Mouse (Mus musculus): ENCODE data around the gene Traf3.

The Traf3 gene

DNA sequence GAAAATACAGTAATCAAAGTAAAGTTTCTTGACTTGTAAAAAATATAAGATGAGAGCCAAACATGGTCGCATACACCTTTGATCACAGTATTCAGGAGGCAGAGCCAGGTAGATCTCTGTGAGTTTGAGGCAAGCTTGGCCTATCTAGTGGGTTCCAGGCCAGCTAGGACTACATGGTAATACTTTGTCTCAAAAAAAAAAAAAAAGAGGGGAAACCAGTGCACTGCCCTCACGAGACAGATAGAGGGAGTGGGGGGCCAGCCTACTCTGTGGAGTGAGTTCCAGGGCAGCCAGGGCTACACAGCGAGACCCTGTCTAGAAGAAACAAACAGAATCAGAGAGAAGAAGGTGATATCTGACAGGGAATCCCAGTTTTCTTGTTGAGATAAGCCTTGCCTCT is 41.5 kb downstream of the Traf3 start:
- DNase-seq, result no peak

DNA sequence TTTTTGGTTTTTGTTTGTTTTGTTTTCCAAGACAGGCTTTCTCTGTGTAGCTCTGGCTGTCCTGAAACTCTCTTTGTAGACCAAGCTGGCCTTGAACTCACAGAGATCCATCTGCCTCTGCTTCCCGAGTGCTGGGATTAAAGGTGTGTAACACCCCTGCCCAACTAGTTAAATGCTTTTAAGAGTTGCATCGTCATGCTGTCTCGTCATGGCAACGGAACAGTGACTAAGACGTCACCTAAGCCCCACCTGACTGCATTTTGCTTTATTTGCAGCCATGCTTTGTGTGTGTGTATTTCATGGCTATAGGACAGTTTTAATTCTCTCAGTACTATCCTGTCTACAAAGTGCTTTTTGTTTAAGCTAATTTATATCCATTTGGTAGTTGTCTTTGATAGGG is 45.6 kb downstream of the Traf3 start:
- no peak for DNase-seq

DNA sequence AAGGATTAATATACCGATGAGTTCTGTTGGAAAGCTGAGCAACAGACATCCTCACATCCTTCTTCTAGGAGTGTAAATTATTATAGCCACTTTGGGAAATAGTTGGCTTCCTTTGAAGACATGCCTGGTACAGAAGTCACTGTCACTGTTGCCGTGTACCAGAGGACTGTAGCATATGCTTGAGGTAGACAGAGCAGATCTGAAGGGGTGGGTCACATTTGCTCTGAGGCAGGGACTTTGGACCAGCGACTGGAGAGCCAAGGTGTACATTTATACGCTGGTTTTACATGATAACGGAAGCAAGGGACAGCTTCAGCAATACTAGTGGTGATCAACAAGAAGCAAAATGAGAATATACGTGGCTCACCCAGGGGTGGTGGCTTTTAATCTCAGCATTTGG is 52.7 kb downstream of the Traf3 start:
- no peak for DNase-seq

GRCm38 (mm10) chr12:111225197-111225780 is 59.1 kb downstream of the Traf3 start:
- no peak for DNase-seq

GRCm38 (mm10) chr12:111227410-111227809 is 61.2 kb downstream of the Traf3 start:
- DNase-seq, result no peak

GRCm38 (mm10) chr12:111228488-111228887 is 62.3 kb downstream of the Traf3 start:
- DNase-seq, result no peak

DNA sequence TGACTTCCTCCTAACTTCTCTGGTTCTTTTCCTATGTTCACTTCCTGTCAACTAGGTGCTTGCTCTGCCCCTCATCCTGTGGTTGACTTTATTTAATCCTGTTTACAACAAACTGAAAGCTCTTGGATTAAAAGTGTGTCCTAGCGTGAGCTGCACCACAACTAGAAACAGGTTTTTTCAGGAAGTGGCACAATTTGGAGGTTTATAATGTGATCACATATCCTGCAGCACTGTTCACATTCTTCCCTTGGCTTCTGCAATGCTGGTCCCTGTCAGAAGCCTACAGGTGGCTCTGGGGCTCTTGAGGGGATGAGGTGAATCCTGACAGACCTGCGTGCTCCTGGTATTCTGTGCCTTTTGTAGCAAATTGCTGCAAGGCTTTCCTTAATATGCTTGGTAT is 64.6 kb downstream of the Traf3 start:
- DNase-seq, result no peak

DNA sequence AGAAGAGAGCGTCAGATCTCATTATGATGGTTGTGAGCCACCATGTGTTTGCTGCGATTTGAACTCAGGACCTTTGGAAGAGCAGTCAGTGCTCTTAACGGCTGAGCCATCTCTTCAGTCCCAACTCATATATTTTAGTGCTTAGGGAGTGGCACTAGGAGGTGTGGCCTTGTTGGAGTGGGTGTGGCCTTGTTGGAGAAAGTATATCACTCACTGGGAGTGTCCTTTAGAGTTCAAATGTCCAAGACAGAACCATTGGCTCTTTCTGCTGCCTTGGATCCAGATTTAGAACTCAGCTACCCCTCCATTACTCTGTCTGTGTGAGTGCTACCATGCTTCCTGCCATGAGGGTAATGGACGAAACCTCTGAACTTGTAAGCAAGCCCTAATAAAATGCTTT is 67.6 kb downstream of the Traf3 start:
- no peak for DNase-seq

- no peak for DNase-seq
Measured at GRCm38 (mm10) chr12:111234383-111234782, 68.2 kb downstream of the Traf3 start.

GRCm38 (mm10) chr12:111235631-111236030 is 69.5 kb downstream of the Traf3 start:
- DNase-seq, result no peak

GRCm38 (mm10) chr12:111237611-111238188 is 71.5 kb downstream of the Traf3 start:
- no peak for DNase-seq

- DNase-seq, result no peak
Measured at GRCm38 (mm10) chr12:111238345-111238744, 72.2 kb downstream of the Traf3 start.

GRCm38 (mm10) chr12:111238778-111239177 is 72.6 kb downstream of the Traf3 start:
- peak; percentile 38 to 57 for DNase-seq

- peak; percentile 37 to 50 for DNase-seq
Measured at GRCm38 (mm10) chr12:111239930-111240329, 73.8 kb downstream of the Traf3 start.

DNA sequence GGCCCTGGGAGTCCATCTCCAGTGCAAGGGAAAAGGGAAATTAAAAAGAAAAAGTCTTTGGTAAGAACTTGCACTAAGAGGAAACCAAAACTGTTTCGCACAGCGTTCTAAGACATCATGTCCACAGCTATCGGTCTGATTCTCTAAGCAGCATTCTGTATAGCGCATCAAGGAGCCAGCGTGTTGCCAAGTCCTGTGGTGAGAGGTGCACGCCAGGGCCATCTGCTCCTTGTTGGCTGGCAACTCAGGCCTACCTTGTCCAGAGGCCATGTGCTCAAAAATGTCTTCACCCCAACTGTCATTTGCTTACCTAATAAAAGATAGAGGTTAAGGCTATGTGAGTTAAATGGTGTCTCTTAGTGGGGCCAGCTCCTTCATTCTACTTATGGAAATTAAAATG is 75.7 kb downstream of the Traf3 start:
- peak; percentile 96 for DNase-seq

DNA sequence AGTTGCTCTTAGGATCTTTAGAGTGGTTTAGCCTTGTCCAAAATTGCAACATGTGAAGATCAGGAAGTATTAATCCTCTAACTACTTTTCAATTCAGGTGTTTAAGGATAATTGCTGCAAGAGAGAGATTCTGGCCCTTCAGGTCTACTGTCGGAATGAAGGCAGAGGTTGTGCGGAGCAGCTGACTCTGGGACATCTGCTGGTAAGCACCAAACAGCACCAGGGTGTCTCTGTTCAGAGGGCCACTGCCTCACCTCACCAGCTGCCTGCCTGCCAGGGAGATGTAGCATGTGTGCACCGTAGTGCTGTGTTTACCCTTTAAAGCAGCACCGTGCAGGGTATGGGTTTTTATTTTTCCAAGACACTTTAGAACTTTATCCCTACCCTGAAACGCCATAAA is 76.2 kb downstream of the Traf3 start:
- DNase-seq, result peak; percentile 51 to 61

DNA sequence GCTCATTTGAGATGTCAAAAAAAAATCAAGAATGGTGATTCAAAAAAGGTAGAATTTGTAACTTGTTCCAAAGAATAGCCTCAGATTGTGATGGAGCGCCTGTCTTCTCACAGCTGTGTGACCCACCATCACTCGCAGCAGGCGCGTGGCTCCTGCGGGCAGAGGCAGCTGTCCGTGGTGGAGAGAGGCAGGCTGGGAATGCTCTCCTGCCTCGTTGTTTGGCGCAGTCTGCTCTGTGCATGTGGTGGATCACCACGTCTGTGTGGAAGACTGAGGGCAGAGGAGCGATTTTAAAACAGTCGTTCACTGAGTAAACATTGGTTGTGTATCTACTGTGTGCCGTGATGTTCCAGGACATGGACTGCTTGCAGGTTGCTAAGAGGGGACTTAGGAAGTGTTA is 77.6 kb downstream of the Traf3 start:
- peak; percentile 51 to 53 for DNase-seq

DNA sequence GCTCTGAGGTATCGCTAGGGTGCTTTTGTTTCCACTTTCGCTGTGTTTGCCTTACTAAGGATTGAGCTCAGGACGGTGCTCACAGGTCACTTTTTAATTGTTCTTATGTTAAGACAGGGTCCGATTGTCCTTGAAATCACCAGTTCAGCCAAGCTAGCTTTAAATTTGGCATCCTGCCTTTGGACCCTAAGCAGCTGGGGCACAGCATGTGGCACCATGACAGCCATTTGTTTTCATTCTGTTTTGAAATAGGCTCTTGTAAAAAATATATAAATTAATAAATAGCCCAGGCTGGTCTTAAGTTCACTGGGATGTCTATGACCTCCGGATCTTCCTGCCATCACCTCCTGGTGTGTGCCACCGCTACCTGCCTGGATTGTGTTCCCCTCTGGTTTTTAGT is 78.9 kb downstream of the Traf3 start:
- DNase-seq, result no peak

DNA sequence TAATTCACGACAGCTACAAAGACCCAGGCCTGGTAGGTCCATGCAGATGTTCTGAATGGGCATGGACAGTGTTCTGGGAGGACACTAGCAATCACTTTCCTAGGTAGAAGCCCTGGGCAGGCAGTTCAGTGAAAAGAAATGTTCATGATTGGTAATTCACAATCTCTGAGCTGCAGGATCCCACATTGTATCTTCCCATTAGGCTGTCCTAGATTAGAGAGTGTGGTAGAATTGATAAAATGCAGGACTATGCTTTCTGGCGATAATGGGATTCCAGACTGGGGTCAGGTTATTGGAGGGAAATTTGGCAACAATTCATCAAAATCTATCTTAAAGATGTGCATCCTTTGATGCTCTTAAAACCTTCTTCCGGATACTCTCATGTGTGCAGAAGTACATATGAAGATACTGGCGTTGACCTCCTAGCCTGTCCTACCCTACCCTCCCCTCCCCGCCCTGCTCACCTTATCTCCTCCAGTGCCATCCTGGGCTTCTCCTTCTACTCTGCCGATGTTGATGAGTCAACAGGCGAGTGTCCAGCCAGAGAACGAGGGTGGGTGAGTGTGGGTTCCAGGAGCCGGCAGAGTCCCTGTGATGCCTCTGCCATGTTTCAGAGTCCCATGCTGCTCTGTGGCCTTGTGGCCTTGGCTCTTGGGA is 80.8 kb downstream of the Traf3 start:
- no peak for DNase-seq

DNA sequence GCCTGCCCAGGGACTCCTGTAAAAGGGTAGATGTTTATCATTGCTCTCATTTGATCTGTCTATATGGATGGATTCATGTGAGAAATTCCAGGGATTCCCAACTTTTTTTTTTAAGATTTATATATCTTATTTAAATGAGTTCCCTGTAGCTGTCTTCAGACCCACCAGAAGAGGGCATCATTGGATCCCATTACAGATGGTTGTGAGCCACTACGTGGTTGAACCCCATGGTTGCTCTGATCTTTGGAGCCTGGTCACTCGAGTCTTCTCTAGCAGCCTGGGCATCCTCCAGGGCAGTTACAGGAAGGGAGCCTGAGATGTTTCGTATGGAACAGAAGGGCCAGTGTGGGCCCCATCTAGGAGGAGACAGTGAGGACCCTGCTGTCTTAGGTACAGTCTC is 82.9 kb downstream of the Traf3 start:
- DNase-seq, result no peak

DNA sequence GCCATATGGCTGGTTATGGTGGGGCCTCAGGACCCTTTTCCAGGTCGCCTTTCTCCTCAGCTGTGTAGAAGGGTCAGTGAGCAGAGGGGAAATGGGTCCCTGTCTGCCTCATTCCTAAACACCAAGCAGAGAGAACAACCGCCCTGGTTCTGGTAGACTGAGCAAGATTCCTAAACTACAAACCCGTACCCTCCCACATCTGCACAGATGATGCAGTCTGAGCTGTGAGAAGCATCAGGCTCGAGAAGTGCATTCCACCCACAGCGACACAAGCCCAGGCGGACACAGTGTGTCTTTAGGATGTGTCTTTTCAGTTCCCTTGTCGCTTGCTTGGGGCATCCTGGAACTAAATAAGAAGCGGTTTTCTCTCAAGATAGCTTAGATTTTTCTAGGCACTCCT is 83.9 kb downstream of the Traf3 start:
- DNase-seq, result no peak

DNA sequence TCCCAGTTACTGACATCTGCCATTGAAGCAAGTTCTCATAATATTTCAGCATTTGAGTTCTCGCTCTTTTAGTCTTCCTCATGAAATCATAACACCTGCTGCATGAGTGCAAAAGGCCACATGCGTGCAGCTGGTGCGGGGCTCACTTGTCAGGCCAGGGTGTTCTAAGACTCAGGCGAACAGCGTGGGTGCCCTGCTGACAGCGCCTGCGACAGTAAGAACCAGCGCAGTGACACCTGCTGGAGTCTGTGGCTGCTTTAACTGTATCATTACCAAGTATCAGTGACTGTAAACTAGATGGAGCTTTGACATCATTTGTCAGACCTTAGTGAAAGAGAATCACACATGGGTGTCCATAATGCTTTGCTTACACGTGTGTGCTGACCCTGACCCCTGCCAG is 85.1 kb downstream of the Traf3 start:
- no peak for DNase-seq

DNA sequence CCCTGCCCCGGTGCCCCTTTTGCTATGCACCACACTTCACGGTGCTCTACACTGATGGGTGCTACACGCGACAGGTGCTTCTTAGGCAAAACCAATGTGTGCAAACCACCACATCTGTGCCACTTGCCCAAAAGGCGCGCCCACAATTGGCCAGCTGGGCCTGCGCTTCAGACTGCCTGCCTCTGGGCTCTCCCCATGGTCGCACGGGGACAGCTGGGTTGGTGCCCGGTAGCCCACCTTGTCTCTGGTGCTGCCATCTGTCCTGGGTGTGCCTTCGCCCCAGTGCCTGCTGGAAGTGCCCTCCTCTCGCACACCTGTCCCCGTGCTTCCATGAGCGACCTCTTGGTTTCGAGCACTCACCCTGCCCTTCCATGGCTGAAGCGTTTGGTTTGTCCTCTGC is 97.5 kb downstream of the Traf3 start:
- peak in 1 of 2 experiments; percentile 12 for DNase-seq

DNA sequence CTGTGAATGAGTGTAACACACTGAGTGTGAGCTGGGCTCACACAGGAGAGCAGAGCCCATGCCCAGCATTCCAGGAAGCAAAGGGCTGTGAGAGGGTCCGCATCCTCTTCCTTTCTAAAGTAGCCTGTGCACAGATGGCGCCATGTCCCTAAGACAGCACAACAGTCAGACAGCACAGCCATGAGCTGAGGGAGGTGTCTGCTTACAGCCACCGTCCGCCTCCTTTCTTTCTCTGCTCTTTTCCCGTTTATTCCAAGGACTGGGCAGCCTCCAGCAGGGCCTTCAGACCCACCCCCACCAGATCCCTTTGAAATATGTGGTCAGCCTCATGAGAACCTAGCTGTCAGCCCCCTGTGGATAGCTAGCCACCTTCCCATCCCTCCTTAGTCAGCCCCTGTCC is 99.0 kb downstream of the Traf3 start:
- DNase-seq, result peak; percentile 4 to 5

DNA sequence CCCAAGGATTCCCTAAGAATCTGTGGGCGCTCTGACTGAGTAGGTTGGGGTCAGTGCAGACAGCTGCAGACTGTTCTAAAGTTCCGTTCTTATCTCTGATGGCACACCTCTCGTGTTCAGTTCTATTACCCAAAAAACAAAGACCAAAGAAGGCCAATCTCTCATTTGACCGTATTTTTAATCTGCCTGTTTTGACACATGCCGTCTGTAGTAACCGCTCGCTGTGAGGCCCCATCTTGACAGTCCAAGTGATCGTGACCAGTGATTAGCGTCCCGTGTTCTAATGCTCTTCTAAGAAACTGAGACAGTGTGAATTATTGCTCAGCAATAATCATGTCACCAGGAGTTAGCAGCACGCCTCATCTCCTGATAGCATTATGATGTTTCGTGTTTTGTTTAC is 100.4 kb downstream of the Traf3 start:
- no peak for DNase-seq
